Mouse (Mus musculus) midbrain, embryonic 14.5 days (tissue): ENCODE results near the gene Gpatch8. TPM values are rescaled to one million over a fixed set of nuclear protein-coding genes. Genes with fewer than 3 reads are reported as not detected.
A peak's percentile ranks its signal among the peaks of the same experiment; 100 is the strongest.

Experiments used
- ATAC-seq: fragments of 200-750 bp; cut with Nextera tagmentation; 2 replicates; pipeline ENCODE4 v1.8.0; 2017; ENCODE audit warnings: moderate number of reproducible peaks, moderate library complexity; ENCODE audit not compliant: low FRiP score, low TSS enrichment
- DNase-seq: peaks from one replicate; pipeline ENCODE4 v3.0.0-alpha.2; 2015
- H3K27ac ChIP-seq: fragments of 300-500 bp; sonication (generic); replicated peaks from 2 replicates; pipeline ENCODE4 v1.5.1; 2014; ENCODE audit warnings: mild to moderate bottlenecking, low read depth, low read length, moderate library complexity
- H3K27me3 ChIP-seq: fragments of 300-500 bp; sonication (generic); 2 replicates; pipeline ENCODE4 v1.6.1; 2014; ENCODE audit warnings: low read length, control low read depth, mixed read lengths; ENCODE audit not compliant: control insufficient read depth, insufficient read depth
- H3K36me3 ChIP-seq: fragments of 300-500 bp; sonication (generic); 2 replicates; pipeline ENCODE4 v1.6.1; 2014; ENCODE audit warnings: low read length, control low read depth; ENCODE audit not compliant: control insufficient read depth, insufficient read depth
- H3K4me1 ChIP-seq: fragments of 300-500 bp; sonication (generic); 2 replicates; pipeline ENCODE4 v1.6.1; 2014; ENCODE audit warnings: mild to moderate bottlenecking, antibody characterized with exemption, low read length, control low read depth; ENCODE audit not compliant: control insufficient read depth, insufficient read depth
- H3K4me2 ChIP-seq: fragments of 300-500 bp; sonication (generic); 2 replicates; pipeline ENCODE4 v1.6.1; 2014; ENCODE audit warnings: mild to moderate bottlenecking, low read length, moderate library complexity
- H3K4me3 ChIP-seq: fragments of 300-500 bp; sonication (generic); replicated peaks from 2 replicates; pipeline ENCODE4 v1.5.1; 2014; ENCODE audit warnings: low read depth, low read length
- H3K9ac ChIP-seq: fragments of 300-500 bp; sonication (generic); replicated peaks from 2 replicates; pipeline ENCODE4 v1.6.1; 2014; ENCODE audit warnings: mild to moderate bottlenecking, low read length, moderate library complexity
- H3K9me3 ChIP-seq: fragments of 300-500 bp; sonication (generic); 2 replicates; pipeline ENCODE4 v1.6.1; 2016; ENCODE audit warnings: low read length, control low read depth, mixed read lengths; ENCODE audit not compliant: control insufficient read depth
- WGBS: fragments of 180-500 bp; shearing (Covaris S2); extraction: QIAGEN DNeasy Blood & Tissue Kit; methylation state at CpG from one replicate; pipeline ENCODE4 v1.1.7; 2014; 5-methylcytosine and 5-hydroxymethylcytosine counted together
- polyA plus RNA-seq: library from polyadenylated mRNA; unstranded; fragments of >200 nt; fragmentation: Nextera tagmentation; extraction: Ambion mirVana; gene quantifications from 2 replicates; pipeline ENCODE4 v1.2.1, GENCODE M21; 2014

Gpatch8 gene
- polyA plus RNA-seq, 1 experiment from 2014 or later: 58.4 TPM

DNA sequence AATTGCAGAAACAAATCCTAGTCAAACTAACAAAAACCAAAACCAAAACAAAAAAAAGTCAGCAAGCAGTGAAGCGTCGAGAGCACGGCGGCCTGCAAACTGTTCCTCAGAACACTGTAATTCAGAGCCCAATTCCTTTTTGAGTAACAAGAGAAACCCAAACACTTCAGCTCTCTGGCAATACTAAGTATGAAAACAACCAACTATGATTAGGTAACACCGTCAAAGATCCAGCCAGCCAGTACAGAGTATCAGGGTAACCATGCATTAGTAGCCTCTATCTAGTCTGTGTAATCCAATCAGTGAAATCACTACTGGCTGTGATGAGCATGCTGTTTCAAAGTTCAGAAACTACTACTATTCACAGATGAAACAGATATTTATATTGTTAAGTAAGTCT is 60.5 kb downstream of the Gpatch8 start:
- H3K4me1 ChIP-seq: no peaks in the 10 kb centered on the region
- H3K9ac ChIP-seq: no peak overlapping the region
- no peaks in the 10 kb centered on the region for H3K9me3 ChIP-seq
- DNase-seq (no peak), ATAC-seq (no peak)
- H3K27ac ChIP-seq: no peak overlapping the region
- no peak overlapping the region for H3K4me2 ChIP-seq
- H3K36me3 ChIP-seq: peaks cover 56% of the 10 kb centered on the region
- H3K4me3 ChIP-seq: no peak overlapping the region
- WGBS: 97% methylated on average over 5 of the region's 5 CpGs
- no peaks in the 10 kb centered on the region for H3K27me3 ChIP-seq

DNA sequence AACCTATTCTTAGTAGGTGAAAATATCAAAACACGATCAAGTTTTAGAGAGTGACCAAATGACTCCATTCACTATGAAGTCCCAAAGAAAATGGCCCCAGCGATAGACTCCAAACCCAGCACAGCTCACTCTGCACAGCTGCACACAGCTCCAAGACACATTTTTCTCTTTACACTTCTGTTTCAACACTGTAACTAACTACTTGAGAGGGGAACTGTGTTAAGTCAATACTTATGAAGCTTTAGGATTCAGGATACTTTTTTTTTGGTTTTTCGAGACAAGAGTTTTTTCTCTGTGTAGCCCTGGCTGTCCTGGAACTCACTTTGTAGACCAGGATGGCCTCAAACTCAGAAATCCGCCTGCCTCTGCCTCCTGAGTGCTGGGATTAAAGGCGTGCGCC is 61.1 kb downstream of the Gpatch8 start:
- WGBS: 98% methylated on average over 6 of the region's 6 CpGs
- no peaks in the 10 kb centered on the region for H3K4me1 ChIP-seq
- no peaks in the 10 kb centered on the region for H3K9me3 ChIP-seq
- no peaks in the 10 kb centered on the region for H3K27me3 ChIP-seq
- peaks cover 51% of the 10 kb centered on the region for H3K36me3 ChIP-seq
- no peak overlapping the region for H3K9ac ChIP-seq
- no peak for ATAC-seq
- no peak overlapping the region for H3K4me3 ChIP-seq
- no peak overlapping the region for H3K27ac ChIP-seq
- no peak for DNase-seq
- H3K4me2 ChIP-seq: no peak overlapping the region

DNA sequence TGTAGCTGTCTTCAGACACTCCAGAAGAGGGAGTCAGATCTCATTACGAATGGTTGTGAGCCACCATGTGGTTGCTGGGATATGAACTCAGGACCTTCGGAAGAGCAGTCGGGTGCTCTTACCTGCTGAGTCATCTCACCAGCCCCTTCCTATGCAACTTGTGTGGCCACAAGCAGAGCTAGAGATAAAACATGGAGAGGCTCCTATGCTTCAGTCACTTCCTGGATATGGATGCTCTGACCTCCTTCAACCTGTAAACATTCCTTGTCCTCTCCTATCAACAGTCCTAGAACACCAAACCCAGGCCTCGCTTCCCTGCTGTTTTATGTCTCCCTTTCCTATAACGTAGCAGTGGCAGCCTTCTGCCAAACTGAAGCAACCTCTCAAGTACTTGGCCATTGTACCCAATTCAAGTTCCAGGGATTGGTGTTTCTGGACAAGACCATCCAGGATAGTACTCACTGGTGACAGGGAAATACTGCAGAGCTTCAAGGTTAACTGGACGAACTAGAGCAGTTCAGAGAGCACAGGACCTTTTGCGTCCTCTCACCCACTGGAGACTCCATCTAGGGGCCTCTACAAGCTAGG is 62.0 kb downstream of the Gpatch8 start:
- no peak for DNase-seq
- Histone ChIP-seq H3K27ac (no peak overlapping the region), H3K9me3 (no peaks in the 10 kb centered on the region), H3K4me1 (no peaks in the 10 kb centered on the region), H3K9ac (no peak overlapping the region), H3K4me3 (no peak overlapping the region), H3K36me3 (peaks cover 41% of the 10 kb centered on the region), H3K4me2 (no peak overlapping the region), H3K27me3 (no peaks in the 10 kb centered on the region)
- ATAC-seq: no peak
- 93% methylated on average over 7 of the region's 7 CpGs for WGBS

DNA sequence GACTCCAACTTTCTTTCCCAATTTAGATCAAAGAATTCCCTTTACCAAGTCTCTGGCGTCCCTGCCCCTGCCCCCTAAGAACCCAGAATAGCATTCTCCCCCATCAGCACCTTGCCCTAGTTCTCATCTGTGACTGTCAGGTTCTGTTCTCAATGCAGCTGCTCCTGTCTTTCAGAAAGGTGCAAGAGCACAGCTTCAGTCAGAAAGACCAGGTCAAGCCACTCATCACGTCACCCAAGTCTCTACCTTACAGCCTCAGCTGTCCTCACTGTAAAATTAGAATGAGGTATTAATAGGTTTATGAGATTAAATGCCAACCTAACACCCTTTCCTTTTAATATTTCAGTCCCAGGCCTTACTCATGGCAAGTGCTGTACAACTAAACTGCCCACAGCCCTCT is 63.0 kb downstream of the Gpatch8 start:
- Histone ChIP-seq H3K27ac (no peak overlapping the region), H3K4me2 (no peak overlapping the region), H3K4me1 (no peaks in the 10 kb centered on the region), H3K27me3 (no peaks in the 10 kb centered on the region), H3K9me3 (no peaks in the 10 kb centered on the region), H3K36me3 (peaks cover 35% of the 10 kb centered on the region), H3K9ac (no peak overlapping the region), H3K4me3 (no peak overlapping the region)
- DNase-seq (no peak), ATAC-seq (no peak)
- WGBS: 92% methylated on average over 2 of the region's 2 CpGs

DNA sequence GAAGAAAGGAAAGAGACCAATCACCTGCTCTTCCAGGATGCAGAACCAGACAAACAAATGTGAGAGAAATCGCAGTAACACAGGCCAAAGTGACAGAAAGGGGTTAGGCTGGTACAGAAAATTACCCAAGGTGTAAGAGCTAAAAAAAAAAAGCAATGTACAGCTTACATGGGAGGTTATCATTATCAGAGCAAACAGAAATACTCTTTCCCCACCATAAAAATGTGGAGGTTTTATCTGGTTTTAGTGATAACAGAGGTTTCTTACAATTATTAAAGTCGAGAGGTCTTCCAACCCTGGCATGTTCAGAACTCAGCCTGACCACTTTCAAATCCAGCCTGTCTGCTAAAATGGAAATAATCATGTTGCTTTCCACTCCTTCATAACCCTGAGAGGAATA is 68.3 kb downstream of the Gpatch8 start:
- no peak overlapping the region for H3K27ac ChIP-seq
- H3K36me3 ChIP-seq: peaks cover 32% of the 10 kb centered on the region
- no peaks in the 10 kb centered on the region for H3K27me3 ChIP-seq
- ATAC-seq: no peak
- no peak overlapping the region for H3K9ac ChIP-seq
- H3K4me3 ChIP-seq: no peak overlapping the region
- H3K9me3 ChIP-seq: no peaks in the 10 kb centered on the region
- H3K4me2 ChIP-seq: no peak overlapping the region
- WGBS: 98% methylated on average over 2 of the region's 2 CpGs
- no peaks in the 10 kb centered on the region for H3K4me1 ChIP-seq
- no peak for DNase-seq

DNA sequence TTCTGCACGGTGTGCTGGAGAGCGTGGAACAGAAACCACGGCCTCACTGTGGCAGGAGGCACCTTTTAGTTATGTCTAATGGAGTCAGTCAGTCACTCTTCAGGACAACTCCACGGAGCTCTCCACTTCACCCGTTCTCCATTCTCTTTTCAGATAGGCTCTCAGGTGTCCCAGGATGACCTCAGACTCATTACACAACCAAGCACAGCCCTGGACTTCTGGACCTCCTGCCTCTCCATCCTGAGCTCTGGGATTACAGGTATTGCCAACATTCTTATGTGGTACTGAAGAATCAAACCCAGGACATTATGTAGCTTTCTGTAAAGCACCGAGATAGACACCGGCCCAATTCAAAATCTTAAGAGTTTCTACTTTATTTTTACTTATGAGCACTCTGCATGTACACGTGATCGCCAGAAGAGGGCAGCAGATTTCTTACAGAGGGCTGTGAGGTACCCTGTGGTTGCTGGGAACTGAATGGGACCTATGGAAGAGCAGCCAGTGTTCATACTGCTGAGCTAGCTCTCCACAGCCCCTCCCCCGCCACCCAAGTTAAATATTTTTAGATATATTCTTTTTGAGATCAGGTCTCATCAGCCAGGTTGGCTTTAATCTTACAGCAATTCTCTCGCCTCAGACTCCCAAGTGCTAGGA is 69.3 kb downstream of the Gpatch8 start:
- Histone ChIP-seq H3K27ac (no peak overlapping the region), H3K4me2 (no peak overlapping the region), H3K36me3 (peaks cover 37% of the 10 kb centered on the region), H3K27me3 (no peaks in the 10 kb centered on the region), H3K4me1 (no peaks in the 10 kb centered on the region), H3K9ac (no peak overlapping the region), H3K4me3 (no peak overlapping the region), H3K9me3 (no peaks in the 10 kb centered on the region)
- no peak for ATAC-seq
- 72% methylated on average over 11 of the region's 11 CpGs for WGBS
- DNase-seq: peak; percentile 88

DNA sequence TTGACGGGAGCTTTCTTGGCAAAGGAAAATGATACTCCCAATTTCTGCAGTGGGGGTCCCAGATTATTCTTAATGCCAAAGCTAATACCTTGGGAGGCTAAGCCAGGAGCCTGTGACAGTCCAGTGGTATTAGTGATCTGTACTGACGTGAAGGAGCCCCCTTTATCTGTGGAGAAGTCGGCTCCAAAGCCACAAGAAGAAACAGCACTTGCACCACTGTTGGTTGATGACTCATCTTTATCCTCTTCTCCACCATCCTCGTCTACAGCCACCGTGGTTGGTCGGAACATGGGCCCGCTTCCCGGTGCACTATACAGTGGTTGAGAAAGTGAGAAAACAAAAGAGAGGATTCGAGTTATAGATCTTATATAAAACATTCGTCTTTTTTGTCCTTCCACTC is 74.4 kb downstream of the Gpatch8 start:
- ATAC-seq: no peak
- no peaks in the 10 kb centered on the region for H3K4me1 ChIP-seq

DNA sequence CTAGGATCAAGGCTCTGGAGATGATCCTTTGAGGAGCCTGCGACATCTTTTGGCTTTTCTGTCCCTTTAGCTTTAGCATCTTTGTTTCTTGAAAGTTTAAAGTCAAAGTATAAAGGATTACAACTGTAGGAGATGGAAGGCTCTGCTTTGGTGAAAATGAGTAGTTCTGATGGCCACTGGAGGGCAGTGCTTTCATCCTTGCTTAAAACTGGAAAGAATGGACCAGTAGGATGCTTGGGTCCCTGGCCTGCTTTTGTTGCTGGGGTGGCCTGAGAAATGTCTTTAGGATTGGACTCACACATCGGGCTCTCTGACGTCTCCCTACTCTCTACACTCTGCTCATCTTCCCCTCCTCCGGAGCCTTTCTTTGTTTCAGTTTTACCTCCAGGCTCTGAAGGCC is 75.3 kb downstream of the Gpatch8 start:
- no peaks in the 10 kb centered on the region for H3K4me1 ChIP-seq
- H3K4me2 ChIP-seq: no peak overlapping the region
- no peak for ATAC-seq
- WGBS: 80% methylated on average over 4 of the region's 4 CpGs
- H3K27ac ChIP-seq: no peak overlapping the region
- DNase-seq: peak; percentile 17
- peaks cover 74% of the 10 kb centered on the region for H3K36me3 ChIP-seq
- no peaks in the 10 kb centered on the region for H3K27me3 ChIP-seq
- H3K9ac ChIP-seq: no peak overlapping the region
- no peaks in the 10 kb centered on the region for H3K9me3 ChIP-seq
- H3K4me3 ChIP-seq: no peak overlapping the region

More for the DNA sequence above, 74.4 kb downstream of the Gpatch8 start:
- no peak for DNase-seq
- Histone ChIP-seq H3K4me3 (no peak overlapping the region), H3K27me3 (no peaks in the 10 kb centered on the region), H3K9me3 (no peaks in the 10 kb centered on the region), H3K27ac (no peak overlapping the region), H3K36me3 (peaks cover 80% of the 10 kb centered on the region), H3K4me2 (no peak overlapping the region), H3K9ac (no peak overlapping the region)
- 94% methylated on average over 10 of the region's 10 CpGs for WGBS

DNA sequence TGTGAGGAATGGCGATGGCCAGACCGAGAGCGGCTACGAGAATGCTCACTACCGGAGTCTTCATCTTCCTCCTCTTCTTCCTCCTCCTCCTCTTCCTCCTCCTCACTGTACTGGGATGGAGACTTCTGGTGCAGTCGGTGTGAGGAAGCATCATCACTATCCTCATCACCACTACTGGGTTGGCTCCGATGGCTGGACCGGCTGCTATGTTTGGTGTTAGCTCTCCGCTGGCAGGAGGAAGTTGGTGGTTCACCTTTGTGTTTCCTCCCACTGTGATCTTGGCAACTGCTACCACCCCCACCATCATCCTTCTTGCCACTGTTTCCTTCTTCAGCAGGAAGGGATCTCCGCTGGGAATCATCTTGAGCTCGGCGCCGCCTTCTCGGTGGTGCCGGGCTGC is 76.1 kb downstream of the Gpatch8 start:
- ATAC-seq (no peak), DNase-seq (no peak)
- Histone ChIP-seq H3K9me3 (no peaks in the 10 kb centered on the region), H3K27ac (no peak overlapping the region), H3K27me3 (no peaks in the 10 kb centered on the region), H3K4me2 (no peak overlapping the region), H3K4me3 (no peak overlapping the region), H3K36me3 (peaks cover 70% of the 10 kb centered on the region), H3K9ac (no peak overlapping the region), H3K4me1 (no peaks in the 10 kb centered on the region)
- WGBS: 97% methylated on average over 15 of the region's 15 CpGs
